Mouse (Mus musculus) liver, embryonic 14.5 days (tissue): ENCODE measurements around the gene Aurkaip1.

Experiments
- CTCF ChIP-seq: IDR thresholded peaks from 2 replicates; pipeline ENCODE4 v1.5.1; 2016; ENCODE audit warnings: antibody characterized with exemption, low read depth, control low read depth
- EP300 ChIP-seq: IDR thresholded peaks from 2 replicates; pipeline ENCODE4 v1.6.1; 2016; ENCODE audit warnings: antibody characterized with exemption, low read depth

- TF ChIP-seq CTCF (no peak), EP300 (no peak)
Observed at GRCm38 (mm10) chr4:155839483-155839910, 8.4 kb downstream of the Aurkaip1 start, which contains the start of gene Mxra8.
